Mouse (Mus musculus) splenic B cell, adult 2 months (primary cell): ENCODE data around the gene Ferd3l.

ENCODE experiments used
- DNase-seq: peaks from one replicate; pipeline ENCODE4 v3.0.0-alpha.2; 2011; ENCODE audit warnings: low read depth, low spot score
- H3K27me3 ChIP-seq: 2 replicates; pipeline ENCODE4 v1.6.1; 2012; ENCODE audit warnings: mild to moderate bottlenecking, low read length, moderate library complexity, mixed read lengths; ENCODE audit not compliant: control insufficient read depth, poor library complexity, insufficient read depth, severe bottlenecking
- H3K36me3 ChIP-seq: 2 replicates; pipeline ENCODE4 v1.6.1; 2012; ENCODE audit warnings: mild to moderate bottlenecking, low read length, moderate library complexity, mixed read lengths; ENCODE audit not compliant: control insufficient read depth, poor library complexity, insufficient read depth, severe bottlenecking

Ferd3l gene

DNA sequence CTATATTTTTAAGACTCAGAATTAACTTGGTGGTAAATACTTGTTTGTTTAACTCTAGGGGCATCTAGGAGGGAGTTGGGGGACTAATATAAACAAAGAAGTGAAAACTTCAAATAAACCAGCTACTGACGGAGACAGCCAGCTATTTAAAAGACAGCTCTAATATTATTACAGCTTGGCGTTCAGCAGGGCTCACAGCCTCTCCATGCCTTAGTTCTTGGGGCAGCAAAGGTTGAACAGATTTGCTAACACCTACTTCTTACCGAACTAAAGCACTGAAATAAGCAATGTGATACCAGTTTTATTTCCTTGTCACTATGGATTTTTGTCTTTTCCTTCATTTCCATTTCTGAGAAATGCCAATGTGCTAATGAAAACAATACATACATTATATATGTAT is 31.6 kb downstream of the Ferd3l start:
- DNase-seq: no peak
- no peaks in the 10 kb centered on the region for H3K36me3 ChIP-seq
- peaks cover 3% of the 10 kb centered on the region; the same call in 1 of the 2 replicates for H3K27me3 ChIP-seq

DNA sequence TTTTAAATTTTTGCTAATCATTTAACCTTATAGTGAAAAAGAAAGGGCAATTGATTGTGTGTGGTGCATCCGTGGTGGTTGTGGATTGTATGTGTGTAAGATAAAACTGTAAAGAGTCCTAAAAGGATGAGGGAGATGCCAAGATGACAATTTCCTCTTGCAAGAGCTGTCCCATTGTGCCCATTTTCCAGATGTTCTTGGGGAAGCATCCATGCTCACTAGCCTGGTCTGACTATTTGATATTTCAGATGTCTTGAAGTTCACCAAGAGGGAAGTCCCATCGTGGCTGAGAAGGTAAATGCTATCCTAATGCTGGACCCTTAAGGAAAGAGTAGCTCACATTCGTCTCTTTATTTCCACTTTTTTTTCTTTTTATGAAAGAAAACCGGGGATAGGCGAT is 32.8 kb downstream of the Ferd3l start:
- no peak for DNase-seq
- H3K27me3 ChIP-seq: peaks cover 3% of the 10 kb centered on the region
- no peaks in the 10 kb centered on the region for H3K36me3 ChIP-seq

DNA sequence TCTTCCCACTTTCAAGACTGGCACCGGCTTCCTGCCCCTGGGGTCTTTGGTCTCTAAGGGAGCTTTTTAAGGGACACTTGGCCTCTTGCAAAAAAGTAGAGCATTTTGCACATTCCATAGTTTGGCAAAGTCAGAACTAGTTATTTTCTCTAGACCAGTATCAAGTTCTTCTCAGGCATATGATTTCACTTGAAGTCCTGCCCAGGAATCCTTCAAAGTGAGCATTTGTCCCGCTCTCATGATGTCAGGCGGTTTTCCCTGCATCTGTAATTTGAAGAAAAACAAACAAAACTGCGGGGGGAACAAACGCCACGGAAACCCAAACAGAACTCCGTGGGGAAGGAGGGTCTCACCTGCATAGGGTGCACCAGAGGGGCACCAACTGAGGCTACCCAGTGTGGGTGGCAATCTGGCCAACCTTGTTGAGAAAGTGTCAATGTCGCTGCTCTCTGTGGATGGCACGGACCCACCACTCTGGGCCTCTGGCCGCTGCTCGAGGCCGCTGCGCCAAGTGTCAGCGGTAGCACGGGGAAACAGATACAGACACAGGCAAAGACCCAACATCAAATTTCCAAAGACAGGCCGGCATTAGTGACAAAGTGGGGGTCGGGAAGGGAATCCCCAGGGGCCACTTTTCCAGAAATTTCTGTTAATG is 34.0 kb downstream of the Ferd3l start:
- no peak for DNase-seq
- Histone ChIP-seq H3K27me3 (peaks cover 3% of the 10 kb centered on the region), H3K36me3 (no peaks in the 10 kb centered on the region)

GRCm38 (mm10) chr12:33962773-33963130 is 34.5 kb downstream of the Ferd3l start:
- DNase-seq: no peak
- Histone ChIP-seq H3K27me3 (peaks cover 3% of the 10 kb centered on the region), H3K36me3 (no peaks in the 10 kb centered on the region)

DNA sequence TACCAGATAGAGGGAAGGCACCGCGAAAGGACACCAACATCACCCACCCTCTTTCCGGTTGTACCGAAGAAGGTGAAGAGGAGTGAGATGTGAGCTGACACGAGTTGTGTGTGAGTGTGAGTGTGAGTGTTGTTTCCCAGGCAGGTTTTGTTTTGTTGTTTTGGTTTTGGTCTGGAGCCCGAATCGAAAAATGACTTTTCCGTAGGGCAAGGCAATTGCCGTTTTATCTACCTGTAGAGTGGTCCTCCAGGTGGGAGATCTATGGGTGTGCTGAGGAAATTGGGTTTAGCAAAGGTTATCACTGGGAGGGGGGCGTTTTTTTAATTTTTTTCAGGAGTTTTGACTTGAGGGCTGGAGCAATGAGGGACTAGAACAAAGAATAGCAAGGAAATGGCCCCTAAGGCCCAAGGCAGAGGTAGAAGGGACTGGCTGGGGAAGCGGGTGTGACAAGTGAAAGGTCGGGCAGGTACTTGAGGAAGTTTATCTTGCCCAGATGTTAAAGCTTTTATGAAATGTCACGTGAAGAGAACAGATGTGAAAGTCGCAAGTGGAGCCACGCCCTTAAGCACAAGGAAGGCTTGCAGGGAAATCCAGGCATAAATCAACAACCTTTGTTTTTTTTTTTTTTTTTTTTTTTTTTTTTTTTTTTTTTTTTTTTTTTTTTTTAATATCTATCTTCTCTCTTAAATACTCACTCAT is 35.6 kb downstream of the Ferd3l start:
- no peak for DNase-seq
- H3K36me3 ChIP-seq: no peaks in the 10 kb centered on the region
- H3K27me3 ChIP-seq: peaks cover 3% of the 10 kb centered on the region

GRCm38 (mm10) chr12:33964427-33964826 is 36.2 kb downstream of the Ferd3l start:
- Histone ChIP-seq H3K27me3 (peaks cover 3% of the 10 kb centered on the region), H3K36me3 (no peaks in the 10 kb centered on the region)
- no peak for DNase-seq

GRCm38 (mm10) chr12:33965661-33966360 is 37.6 kb downstream of the Ferd3l start:
- H3K36me3 ChIP-seq: no peaks in the 10 kb centered on the region
- peaks cover 3% of the 10 kb centered on the region for H3K27me3 ChIP-seq
- DNase-seq: no peak

DNA sequence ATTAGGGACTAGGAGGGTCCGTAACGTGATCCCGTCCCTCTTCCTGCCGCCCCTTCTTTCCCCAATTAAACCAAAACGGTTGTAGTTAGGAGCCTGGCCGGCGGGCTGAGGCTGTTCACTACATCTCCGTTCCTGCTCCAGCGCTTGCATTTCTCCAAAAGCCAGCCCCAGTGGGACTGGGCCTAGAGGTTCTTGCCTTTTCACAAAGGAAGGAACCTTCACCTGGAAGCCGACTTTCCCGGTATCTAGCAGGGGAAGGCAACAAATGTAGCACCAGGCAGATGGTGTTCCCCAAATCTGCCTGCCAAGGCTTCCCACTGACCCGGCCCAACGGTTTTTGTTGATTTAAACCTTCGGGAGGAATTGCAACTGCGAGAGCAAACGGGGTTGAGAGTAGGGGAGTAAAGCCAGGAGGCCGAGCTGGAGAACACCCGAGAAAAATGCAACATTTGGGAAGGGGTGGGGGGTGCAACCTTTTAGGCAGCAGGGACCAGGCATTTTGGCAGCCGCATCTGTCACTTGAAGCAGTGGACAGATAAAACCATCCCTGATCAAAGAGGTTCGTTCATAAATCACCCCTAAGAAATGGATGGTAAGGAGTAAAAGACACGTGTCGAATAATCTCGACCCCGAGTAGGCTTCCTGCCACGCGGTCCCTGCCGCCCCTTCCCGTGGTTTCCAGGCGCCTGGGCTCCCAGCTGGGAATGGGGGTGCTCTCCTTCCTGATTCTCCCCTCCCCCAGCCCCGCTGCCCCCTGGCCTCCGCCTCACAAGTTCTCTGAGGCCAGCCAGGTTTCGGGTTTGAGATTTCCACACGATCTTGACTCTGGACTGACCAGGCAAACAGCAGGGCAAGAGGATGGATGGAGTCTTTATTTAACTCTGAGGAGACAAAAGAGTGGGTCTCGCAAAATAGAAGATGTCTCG is 38.5 kb downstream of the Ferd3l start:
- peaks cover 3% of the 10 kb centered on the region for H3K27me3 ChIP-seq
- H3K36me3 ChIP-seq: no peaks in the 10 kb centered on the region
- DNase-seq: no peak

DNA sequence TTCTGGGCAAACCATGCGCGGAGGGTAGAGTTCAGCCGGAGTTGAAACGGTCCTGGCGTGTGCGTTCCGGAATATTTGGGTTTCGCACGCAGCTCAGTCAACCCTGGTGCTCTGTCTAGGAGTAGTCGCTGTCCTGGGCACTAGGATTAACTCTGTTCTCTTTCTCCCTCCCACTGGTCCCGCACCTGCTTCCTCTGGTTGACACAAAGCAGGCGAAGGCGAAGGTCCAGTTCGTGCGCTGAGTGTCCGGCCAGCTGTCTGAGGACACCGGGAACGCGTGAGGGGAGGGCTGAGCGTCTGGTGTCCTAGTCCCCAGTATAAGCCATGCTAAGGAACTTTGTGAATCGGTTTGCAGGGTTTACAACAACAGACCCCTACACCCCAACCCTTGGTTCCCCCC is 39.3 kb downstream of the Ferd3l start:
- H3K36me3 ChIP-seq: no peaks in the 10 kb centered on the region
- peaks cover 3% of the 10 kb centered on the region for H3K27me3 ChIP-seq
- no peak for DNase-seq

DNA sequence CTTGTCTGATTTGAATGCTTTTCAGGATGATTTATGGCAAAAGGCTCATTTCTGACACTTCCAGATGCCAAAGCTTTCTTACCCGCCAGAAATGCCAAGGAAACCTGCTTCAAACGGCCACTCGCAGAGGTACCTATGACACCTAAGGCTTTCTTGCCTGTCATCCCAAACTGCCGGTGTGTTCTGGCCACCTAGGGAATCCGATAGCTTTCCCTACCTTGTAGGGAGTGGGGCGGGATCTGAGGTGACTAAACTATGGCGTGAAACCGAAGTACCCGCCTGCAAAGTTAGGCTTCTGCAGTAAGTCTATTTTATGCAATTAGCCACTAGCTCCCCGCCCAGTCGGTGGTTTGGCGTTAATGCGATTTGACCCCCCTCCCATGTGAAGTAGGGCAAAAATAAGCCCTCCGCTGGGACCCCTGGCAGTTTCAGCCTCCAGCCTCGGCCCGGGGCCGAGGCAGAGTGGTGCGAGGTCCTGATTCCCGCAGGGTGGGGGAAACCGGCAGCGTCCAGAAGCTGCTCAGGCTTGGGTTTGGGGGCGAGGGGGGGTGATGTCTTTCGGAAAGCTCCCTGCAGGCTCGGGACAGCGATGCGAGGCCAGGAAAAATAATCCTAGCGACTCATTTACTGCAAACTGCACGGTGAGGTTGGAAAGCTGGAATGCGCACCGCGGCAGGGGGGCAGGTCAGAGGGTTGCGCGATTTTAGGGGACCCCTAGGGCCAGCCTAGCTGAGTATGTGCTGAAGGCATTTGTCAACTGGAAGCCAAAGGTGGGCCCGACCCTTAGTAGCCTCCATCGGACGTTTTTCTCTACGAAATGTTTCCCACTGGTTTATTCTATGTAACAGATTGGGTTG is 40.0 kb downstream of the Ferd3l start:
- H3K27me3 ChIP-seq: no peaks in the 10 kb centered on the region; the same call in 1 of the 2 replicates
- no peaks in the 10 kb centered on the region for H3K36me3 ChIP-seq
- no peak for DNase-seq

- Histone ChIP-seq H3K36me3 (no peaks in the 10 kb centered on the region), H3K27me3 (no peaks in the 10 kb centered on the region; the same call in 1 of the 2 replicates)
- no peak for DNase-seq
Observed at GRCm38 (mm10) chr12:33968898-33969178, 40.6 kb downstream of the Ferd3l start.
